Mouse (Mus musculus): ENCODE results near the gene Prdm16. TPM values are rescaled to one million over a fixed set of nuclear protein-coding genes. Genes with fewer than 3 reads are reported as not detected.

The Prdm16 gene
- total RNA-seq, 1 experiment from 2014 or later = 13.3 TPM

DNA sequence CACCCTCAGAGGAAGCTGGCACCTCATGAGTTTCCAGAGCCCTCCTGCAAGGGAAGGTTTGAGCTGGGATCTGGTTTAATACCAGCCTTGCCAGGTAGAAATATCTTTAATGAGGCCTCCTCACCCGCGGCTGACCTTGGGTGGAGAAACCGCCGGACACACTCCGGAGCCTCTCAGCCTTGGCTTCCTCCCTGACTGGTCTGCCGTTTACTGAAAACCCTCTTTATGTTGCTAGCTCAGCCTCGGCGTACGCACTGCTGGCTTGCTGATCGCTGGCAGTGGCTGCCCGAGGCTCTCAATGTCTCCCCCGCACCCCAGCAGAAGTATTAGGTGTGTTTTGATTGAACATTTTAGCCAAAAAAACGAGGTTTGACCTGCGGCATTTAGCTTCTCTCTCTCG, 156.5 kb downstream of the Prdm16 start:
- ATAC-seq (replicated peaks in 1 of 2; ENCODE audit: insufficient read depth in 1 of 2, low FRiP score in 2 of 2, low TSS enrichment in 1 of 2, low read depth in 1 of 2, poor library complexity in 2 of 2, severe bottlenecking in 2 of 2) = no peak

DNA sequence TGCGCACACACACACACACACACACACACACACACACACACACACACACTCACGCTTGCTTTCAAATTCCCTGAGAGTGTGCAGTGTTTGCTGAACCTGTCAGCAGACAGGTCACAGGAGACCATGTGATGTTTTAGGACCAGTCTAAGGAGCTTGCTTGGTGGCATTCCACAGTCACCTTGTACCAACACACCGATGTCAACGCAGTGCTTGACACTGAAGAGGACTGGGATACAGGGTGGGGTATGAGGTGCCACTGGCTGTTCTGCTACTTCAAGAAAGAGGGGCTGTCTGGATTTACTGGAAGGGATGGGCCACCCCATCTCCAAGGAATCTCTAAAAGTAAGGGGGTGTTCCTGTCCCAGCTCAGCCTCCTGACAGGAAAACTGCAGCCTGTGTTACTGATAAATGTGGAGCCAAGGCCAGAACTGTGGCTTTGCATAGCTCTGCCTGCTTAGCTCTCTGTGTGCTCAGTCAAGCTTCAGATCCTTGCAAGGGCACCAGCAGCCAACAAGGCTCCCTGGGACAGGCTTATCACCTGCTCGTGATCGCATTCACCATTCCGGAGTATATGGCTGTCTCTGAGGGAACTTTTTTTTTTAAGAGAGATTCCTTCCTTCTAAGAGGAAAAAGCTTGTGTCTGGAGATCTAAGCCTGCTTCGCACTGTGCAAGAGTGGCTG, 157.6 kb downstream of the Prdm16 start:
- no peak for ATAC-seq (replicated peaks in 1 of 2; ENCODE audit: insufficient read depth in 1 of 2, low FRiP score in 2 of 2, low TSS enrichment in 1 of 2, low read depth in 1 of 2, poor library complexity in 2 of 2, severe bottlenecking in 2 of 2)

DNA sequence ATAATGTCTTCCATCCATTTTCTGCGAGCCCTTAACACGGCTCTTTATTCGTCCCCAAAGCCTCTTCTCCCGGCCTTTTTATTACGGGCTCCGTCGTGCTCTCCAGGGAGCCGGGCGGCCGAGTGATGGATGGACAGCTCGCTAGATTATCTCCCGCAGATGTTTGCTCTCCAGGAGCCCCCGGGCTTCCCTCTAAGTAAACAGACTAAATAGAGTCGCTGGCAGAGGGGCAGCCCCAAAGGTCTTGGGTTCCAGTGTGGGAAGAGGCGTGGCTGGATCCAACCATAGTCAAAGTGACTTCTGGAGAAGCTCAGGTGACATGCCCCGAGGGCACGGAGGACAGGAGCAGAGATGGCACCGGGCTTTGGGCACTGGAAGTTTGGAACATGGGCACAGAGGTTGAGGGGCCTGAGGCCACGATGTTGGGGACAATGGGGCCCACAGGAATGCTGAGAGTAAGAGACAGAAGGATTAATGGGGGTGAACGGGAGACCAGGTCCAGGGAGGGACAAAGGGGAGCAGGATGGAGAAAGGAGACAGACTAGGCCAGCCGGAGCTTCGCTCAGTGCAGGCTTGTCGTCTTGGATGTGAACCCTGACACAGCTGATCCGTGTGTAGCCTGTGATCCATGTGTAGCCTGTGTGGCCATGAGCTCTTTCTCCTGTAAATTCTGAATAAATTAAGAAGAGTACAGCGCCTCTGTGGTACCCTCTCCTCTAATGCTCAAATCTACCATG, 162.9 kb downstream of the Prdm16 start:
- no peak for ATAC-seq (replicated peaks in 1 of 2; ENCODE audit: insufficient read depth in 1 of 2, low FRiP score in 2 of 2, low TSS enrichment in 1 of 2, low read depth in 1 of 2, poor library complexity in 2 of 2, severe bottlenecking in 2 of 2)

DNA sequence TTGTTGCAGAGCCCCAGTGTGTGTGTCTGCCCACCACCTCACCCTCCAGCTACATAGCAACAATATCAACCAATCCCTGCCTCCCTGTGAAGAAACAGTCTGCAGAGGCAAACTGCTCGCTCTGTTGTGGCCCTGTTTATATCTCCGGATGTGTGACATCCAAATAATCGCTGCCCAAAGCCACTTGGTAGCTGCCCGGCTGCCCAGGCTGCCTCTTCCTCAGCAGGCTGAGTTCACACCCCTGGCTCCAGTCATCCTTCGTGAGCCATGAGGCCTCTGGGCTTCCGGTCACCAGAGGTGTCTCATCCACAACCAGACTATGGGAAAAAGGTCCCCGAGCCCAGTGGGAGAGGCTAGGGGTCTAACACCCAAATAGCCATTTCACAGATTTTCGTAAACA, 164.1 kb downstream of the Prdm16 start:
- no peak for ATAC-seq (replicated peaks in 1 of 2; ENCODE audit: insufficient read depth in 1 of 2, low FRiP score in 2 of 2, low TSS enrichment in 1 of 2, low read depth in 1 of 2, poor library complexity in 2 of 2, severe bottlenecking in 2 of 2)

DNA sequence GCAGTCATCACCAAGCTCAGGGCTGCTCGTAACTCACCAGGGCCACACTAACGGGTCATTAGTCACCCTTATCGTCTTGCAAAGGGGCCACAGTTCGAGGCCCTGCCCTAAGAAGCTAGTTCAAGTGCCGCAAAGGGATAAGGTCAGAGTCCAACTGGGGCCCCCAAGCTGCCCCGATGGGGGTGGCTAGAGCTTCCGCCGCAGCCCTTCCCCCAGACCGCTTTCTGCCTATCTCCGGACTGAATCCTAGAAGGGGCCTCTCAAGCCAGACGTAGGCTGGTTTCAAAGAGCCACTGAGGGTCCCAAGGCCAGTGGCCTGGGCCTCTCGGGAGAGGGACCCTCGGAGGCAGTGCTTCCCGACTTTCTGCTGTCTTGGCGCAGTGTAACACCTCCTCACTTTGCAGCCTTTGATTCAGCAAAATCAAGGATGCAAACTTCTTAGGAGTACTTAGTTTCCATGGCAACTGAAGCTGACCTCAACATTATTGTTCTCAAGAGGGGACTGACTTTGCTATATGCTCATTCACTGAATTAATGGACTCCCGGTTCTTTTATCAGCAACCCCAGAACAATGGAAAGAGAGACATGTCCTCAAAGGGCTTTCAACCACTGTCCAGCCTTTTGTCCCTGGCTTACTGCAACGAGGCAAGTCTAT, 165.1 kb downstream of the Prdm16 start:
- no peak for ATAC-seq (replicated peaks in 1 of 2; ENCODE audit: insufficient read depth in 1 of 2, low FRiP score in 2 of 2, low TSS enrichment in 1 of 2, low read depth in 1 of 2, poor library complexity in 2 of 2, severe bottlenecking in 2 of 2)

DNA sequence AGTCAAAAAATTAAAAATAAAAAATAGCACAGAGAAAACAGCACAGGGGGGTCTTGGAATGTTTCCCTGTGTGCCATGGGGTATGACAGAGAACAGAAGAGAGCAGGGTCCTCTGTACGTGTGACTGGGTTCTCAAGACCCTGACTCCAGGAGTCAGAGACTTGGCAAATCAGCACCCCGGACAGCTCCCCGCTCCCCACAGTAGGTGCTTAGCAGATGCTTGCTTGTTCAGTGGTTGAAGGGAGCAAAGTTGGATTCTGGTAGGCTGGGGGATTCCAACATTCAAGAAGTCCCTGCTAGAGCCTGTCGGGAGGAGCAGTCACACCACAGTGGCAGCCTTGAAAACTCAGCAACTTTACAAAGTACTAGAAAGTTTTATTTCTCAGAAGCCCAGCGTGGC, 170.4 kb downstream of the Prdm16 start:
- ATAC-seq (replicated peaks in 1 of 2; ENCODE audit: insufficient read depth in 1 of 2, low FRiP score in 2 of 2, low TSS enrichment in 1 of 2, low read depth in 1 of 2, poor library complexity in 2 of 2, severe bottlenecking in 2 of 2) = no peak

DNA sequence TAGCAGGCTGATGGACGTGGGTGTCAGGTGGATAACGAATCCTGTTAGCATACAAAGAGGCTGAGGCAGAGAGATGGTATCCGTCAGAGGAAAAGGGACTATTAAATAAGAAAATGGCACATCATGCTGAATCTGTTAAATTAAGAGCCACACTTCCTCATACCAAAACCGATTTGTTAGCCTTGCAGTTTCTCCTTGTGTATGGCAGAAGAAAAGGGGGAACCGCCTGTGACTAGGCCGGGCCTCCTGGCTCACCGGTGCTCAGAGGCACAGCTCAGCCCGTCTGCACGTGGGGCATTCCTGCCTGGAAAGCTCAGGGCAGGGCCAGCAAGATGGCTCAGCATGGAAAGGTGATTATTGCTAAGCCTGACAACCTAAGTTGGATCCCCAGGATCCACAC, 171.6 kb downstream of the Prdm16 start:
- peak; percentile 57 to 71 for ATAC-seq (replicated peaks in 1 of 2; ENCODE audit: insufficient read depth in 1 of 2, low FRiP score in 2 of 2, low TSS enrichment in 1 of 2, low read depth in 1 of 2, poor library complexity in 2 of 2, severe bottlenecking in 2 of 2)

DNA sequence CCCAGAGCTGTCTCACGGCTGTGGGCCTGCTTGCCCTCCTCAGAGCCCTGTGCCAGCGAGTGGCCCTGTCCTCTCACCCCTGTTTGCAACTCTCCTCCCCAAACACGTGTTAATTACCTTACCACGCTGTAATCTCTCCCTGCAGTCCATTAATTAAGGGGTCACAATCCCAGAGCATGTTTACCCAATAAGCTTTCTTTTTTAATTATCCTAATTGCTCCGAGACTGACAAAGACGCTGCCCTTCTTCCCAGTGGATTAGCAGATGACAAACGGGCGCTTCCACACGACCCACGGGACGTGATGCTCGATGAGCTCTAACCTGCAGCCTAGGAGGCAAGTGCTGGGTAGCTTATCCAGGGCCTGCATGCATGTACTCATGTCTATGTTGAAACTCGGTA, 176.7 kb downstream of the Prdm16 start:
- no peak for ATAC-seq (replicated peaks in 1 of 2; ENCODE audit: insufficient read depth in 1 of 2, low FRiP score in 2 of 2, low TSS enrichment in 1 of 2, low read depth in 1 of 2, poor library complexity in 2 of 2, severe bottlenecking in 2 of 2)

DNA sequence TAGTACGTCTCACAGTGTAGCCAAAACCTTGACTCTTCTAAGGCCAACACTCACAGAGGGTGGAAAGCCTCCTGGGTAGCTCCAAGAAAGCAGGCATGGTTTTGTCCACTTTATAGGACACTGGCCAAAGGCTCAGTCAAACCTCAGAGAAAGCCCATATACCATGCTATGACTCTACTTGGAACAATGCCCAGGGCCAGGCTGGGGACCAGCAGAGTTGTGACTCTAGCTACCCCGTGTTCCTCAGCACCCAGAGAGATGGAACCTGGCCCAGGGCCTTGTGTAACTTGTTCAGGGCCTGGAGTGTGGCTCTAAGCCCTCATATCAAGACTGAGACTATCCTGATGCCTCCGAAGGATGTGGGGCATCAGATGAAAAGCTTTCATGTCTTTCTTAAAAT, 178.9 kb downstream of the Prdm16 start:
- ATAC-seq (replicated peaks in 1 of 2; ENCODE audit: insufficient read depth in 1 of 2, low FRiP score in 2 of 2, low TSS enrichment in 1 of 2, low read depth in 1 of 2, poor library complexity in 2 of 2, severe bottlenecking in 2 of 2) = no peak

DNA sequence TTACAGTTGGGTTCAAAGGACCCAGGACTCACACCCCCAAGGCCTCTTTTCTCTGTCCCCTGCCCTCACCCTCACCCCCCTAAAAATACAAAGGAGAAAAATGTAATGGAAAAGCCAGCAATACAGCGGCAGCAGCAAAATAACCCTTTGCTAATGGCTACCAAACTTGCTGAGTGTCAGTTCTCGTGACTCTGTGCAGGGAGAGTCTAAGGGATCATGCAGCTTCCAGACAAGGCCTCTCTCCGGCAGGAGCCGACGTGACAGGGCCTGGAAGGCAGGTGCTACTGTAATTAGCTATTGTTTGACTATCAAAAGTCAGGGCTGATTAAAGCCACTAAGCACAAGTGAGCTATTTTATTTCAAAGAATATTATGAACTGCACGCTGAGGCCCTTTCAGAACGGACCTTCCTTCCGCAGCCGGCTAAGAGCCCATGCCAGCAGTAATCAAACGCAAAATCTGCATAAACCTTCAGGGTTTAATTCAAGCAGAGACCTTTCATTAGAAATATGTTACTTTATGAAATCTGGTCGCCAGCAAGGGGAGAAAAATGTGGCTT, 180.3 kb downstream of the Prdm16 start:
- no peak for ATAC-seq (replicated peaks in 1 of 2; ENCODE audit: insufficient read depth in 1 of 2, low FRiP score in 2 of 2, low TSS enrichment in 1 of 2, low read depth in 1 of 2, poor library complexity in 2 of 2, severe bottlenecking in 2 of 2)

DNA sequence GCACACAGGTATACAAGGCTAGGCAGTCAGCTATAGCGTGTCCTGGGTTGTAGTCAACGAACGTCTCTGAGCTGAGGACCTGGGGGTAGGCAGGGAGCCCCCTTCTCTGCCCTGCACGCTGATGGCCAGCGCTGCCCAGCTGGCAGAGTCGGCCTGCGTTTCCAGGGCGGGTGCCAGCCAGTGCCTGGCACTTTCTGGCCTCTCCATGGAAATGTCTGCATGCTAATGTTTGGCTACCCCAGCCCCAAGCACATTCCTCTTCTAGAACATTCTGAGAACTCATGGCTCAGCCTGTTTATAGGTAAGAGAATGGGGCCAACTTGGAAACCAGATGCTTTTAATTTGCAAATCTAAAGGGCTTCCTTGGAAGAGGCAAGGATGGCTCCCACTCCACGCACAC, 186.2 kb downstream of the Prdm16 start:
- ATAC-seq (replicated peaks in 1 of 2; ENCODE audit: insufficient read depth in 1 of 2, low FRiP score in 2 of 2, low TSS enrichment in 1 of 2, low read depth in 1 of 2, poor library complexity in 2 of 2, severe bottlenecking in 2 of 2) = no peak

DNA sequence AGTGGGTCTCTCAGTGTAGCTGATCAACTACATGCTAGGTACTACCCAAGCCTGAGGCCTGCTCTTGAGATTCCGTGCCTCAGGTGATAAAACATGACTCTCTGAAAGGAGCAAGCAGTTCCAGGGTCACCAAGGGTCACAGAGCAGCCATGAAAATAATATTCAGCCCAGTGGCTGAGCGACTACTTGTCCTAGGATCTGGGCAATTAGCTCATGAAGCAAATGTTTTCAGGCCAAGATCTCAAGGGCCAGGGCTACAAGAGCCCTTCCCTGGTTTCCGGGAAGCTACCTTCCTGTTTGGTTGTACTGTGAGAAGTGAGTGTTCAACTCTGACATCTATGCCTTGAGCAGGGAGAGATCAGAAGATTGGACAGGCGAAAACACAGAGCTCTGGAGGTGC, 186.6 kb downstream of the Prdm16 start:
- ATAC-seq (replicated peaks in 1 of 2; ENCODE audit: insufficient read depth in 1 of 2, low FRiP score in 2 of 2, low TSS enrichment in 1 of 2, low read depth in 1 of 2, poor library complexity in 2 of 2, severe bottlenecking in 2 of 2) = no peak

DNA sequence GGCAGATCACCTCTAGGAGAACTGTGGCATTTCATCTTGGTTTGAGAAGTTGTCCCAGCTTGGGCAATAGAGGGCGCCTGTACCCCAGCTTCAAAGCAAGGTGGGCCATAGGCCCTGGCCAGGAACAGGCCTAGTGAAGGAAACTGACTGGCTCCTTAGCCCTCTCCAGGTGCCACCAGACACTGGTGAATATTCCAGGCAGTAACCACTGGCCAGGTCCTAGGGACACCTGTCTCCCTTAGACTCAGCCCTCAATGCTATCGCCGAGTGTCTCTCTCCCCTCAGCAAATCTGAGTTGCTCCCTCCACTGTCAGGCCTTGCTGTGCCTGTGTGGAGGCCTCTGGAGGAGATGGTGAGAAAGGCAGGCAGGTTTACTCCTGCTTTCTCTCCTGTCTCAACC, 187.3 kb downstream of the Prdm16 start:
- ATAC-seq (replicated peaks in 1 of 2; ENCODE audit: insufficient read depth in 1 of 2, low FRiP score in 2 of 2, low TSS enrichment in 1 of 2, low read depth in 1 of 2, poor library complexity in 2 of 2, severe bottlenecking in 2 of 2) = peak; percentile 72 to 76

DNA sequence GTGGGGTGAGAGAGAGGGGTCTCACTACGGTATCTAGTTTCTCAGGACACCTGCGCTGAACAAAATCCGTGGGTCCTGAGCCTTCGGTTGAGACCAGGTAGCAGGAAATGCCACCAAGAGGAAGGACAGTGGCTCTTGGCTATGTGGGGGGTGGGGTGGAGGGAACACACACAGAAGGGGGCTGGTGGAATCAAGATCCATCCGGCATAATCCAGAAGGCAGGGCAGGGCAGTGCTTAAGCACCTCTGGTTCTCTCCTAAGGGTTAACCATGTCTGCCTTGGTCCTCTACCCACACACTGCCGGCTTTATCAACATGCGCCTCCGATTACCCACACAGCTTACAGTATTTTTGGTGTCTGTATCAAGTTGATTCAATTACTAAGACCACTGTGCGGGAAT, 191.0 kb downstream of the Prdm16 start:
- ATAC-seq (replicated peaks in 1 of 2; ENCODE audit: insufficient read depth in 1 of 2, low FRiP score in 2 of 2, low TSS enrichment in 1 of 2, low read depth in 1 of 2, poor library complexity in 2 of 2, severe bottlenecking in 2 of 2) = no peak

DNA sequence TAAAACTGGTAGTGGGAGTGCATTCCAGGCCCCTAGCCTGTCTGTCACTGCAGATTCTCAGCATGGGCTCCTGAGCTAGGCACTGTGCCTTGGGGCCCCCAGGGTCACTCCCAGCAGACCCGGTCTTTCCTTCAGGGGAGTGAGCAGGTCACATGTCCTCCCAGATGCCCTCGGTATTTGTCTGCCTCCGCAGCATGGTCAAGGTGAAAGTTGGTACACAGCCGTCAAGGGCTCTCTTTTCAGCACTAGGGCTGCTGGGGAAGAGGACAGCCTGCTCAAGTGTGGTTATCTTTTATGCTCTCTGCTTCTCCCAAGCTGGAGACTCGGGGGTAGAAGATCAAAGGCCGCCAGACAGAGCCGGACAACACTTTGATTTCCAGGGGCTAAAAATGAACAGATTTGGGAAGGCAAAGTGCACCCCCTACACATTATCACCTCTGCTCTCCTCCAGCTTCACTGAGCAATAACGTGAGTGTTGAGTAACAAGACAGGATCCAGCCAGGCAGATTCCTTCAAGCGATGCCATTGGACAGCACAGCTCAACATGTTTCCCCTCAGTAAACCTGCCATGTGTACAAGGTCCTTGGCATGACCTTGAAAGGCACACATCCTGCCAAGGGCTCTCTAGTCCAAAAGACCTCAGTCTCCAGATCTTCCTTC, 193.9 kb downstream of the Prdm16 start:
- ATAC-seq (replicated peaks in 1 of 2; ENCODE audit: insufficient read depth in 1 of 2, low FRiP score in 2 of 2, low TSS enrichment in 1 of 2, low read depth in 1 of 2, poor library complexity in 2 of 2, severe bottlenecking in 2 of 2) = no peak

DNA sequence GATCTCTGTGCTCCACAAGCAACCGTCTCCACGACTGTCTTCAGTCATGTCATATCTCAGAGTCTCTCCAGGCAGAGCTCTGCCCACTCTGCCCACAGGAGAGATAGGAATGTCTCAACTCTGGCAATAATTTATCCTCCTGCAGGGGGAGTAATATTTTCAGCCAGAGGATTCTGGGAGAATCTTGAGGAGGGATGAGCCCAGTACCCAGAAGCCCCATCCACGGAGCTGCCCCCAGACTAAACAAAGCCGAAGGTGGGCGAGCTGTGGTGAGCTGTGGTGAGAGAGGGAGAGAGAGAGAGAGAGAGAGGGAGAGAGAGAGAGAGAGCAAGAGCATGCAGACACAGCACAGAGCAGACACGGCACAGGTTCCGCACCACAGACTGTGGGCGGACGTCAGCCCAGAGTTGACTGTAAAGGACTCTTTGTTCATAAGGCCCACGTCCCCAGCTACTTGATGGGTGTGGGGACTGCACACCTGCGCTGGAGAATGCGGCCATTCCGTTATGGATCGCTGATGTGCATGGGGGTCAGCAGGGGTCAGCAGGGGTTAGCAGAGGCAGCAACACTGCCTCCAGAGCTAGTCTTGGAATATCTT, 197.1 kb downstream of the Prdm16 start:
- no peak for ATAC-seq (replicated peaks in 1 of 2; ENCODE audit: insufficient read depth in 1 of 2, low FRiP score in 2 of 2, low TSS enrichment in 1 of 2, low read depth in 1 of 2, poor library complexity in 2 of 2, severe bottlenecking in 2 of 2)

DNA sequence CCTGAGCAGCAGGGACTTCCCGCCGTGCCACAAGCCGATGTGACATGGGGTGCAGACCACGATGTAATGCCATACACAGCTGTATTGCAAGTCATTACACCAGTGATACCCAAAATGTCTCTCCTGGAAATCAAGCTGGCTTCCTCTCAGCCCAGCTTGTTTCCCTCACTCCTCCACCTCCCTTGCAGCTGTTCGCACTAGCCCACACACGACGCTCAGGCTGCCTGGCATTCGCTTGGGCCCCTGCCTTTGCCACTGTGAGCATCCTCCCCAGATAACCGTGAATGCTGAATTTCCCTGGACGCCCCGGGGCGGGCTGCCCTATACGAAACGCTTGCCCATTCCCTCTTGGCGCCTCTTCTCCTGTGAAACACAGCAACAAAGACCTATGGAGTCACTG, 198.1 kb downstream of the Prdm16 start:
- ATAC-seq (replicated peaks in 1 of 2; ENCODE audit: insufficient read depth in 1 of 2, low FRiP score in 2 of 2, low TSS enrichment in 1 of 2, low read depth in 1 of 2, poor library complexity in 2 of 2, severe bottlenecking in 2 of 2) = no peak
